Mouse (Mus musculus): ENCODE data around the gene E130114P18Rik. TPM values are rescaled to one million over a fixed set of nuclear protein-coding genes. Genes with fewer than 3 reads are reported as not detected.

E130114P18Rik gene
- polyA plus RNA-seq, 1 experiment from 2014 or later = 1.6 TPM

GRCm38 (mm10) chr4:97635757-97636292, 142.1 kb downstream of the E130114P18Rik start:
- H3K36me3 ChIP-seq (ENCODE audit: control insufficient read depth, insufficient read depth) = no peaks in the 10 kb centered on the region
- TF ChIP-seq CTCF (IDR thresholded peaks at IDR 0.05; ENCODE audit: low read depth) = no peak
- no peak overlapping the region for H3K4me3 ChIP-seq (ENCODE audit: low read depth, low read length)
- H3K4me1 ChIP-seq (replicated peaks; ENCODE audit: control insufficient read depth, insufficient read depth, low read length) = no peaks in the 10 kb centered on the region
- ATAC-seq = no peak
- H3K9me3 ChIP-seq (ENCODE audit: control insufficient read depth) = no peaks in the 10 kb centered on the region
- no peaks in the 10 kb centered on the region for H3K27me3 ChIP-seq (replicated peaks; ENCODE audit: control insufficient read depth, insufficient read depth, low read length)
- no peak overlapping the region for H3K4me2 ChIP-seq (replicated peaks; ENCODE audit: low read depth)
- no peak overlapping the region for H3K9ac ChIP-seq (ENCODE audit: low read depth, low read length)
- 63% methylated on average over 1 of the region's 1 CpGs for WGBS
- no peak overlapping the region for H3K27ac ChIP-seq (ENCODE audit: low read depth, low read length)

- Histone ChIP-seq H3K4me1 (replicated peaks; ENCODE audit: control insufficient read depth, insufficient read depth, low read length) (no peaks in the 10 kb centered on the region), H3K4me3 (ENCODE audit: low read depth, low read length) (no peak overlapping the region), H3K27me3 (replicated peaks; ENCODE audit: control insufficient read depth, insufficient read depth, low read length) (no peaks in the 10 kb centered on the region), H3K9me3 (ENCODE audit: control insufficient read depth) (no peaks in the 10 kb centered on the region), H3K27ac (ENCODE audit: low read depth, low read length) (no peak overlapping the region), H3K4me2 (replicated peaks; ENCODE audit: low read depth) (no peak overlapping the region), H3K36me3 (ENCODE audit: control insufficient read depth, insufficient read depth) (no peaks in the 10 kb centered on the region), H3K9ac (ENCODE audit: low read depth, low read length) (no peak overlapping the region)
- TF ChIP-seq CTCF (IDR thresholded peaks at IDR 0.05; ENCODE audit: low read depth) = no peak
- 61% methylated on average over 6 of the region's 6 CpGs for WGBS
- ATAC-seq = no peak
These were observed 142.6 kb downstream of the E130114P18Rik start for GRCm38 (mm10) chr4:97635296-97635755.

- Histone ChIP-seq H3K4me3 (ENCODE audit: low read depth, low read length) (no peak overlapping the region), H3K36me3 (ENCODE audit: control insufficient read depth, insufficient read depth) (no peaks in the 10 kb centered on the region), H3K27me3 (replicated peaks; ENCODE audit: control insufficient read depth, insufficient read depth, low read length) (no peaks in the 10 kb centered on the region), H3K9me3 (ENCODE audit: control insufficient read depth) (no peaks in the 10 kb centered on the region), H3K9ac (ENCODE audit: low read depth, low read length) (no peak overlapping the region), H3K4me1 (replicated peaks; ENCODE audit: control insufficient read depth, insufficient read depth, low read length) (no peaks in the 10 kb centered on the region; the same call in 1 of the 2 replicates), H3K4me2 (replicated peaks; ENCODE audit: low read depth) (no peak overlapping the region), H3K27ac (ENCODE audit: low read depth, low read length) (no peak overlapping the region)
- 27% methylated on average over 14 of the region's 14 CpGs for WGBS
- peak; percentile 57 for ATAC-seq
- TF ChIP-seq CTCF (IDR thresholded peaks at IDR 0.05; ENCODE audit: low read depth) = peak; percentile 56
These were observed 148.8 kb downstream of the E130114P18Rik start for GRCm38 (mm10) chr4:97628881-97629605.

- Histone ChIP-seq H3K4me1 (replicated peaks; ENCODE audit: control insufficient read depth, insufficient read depth, low read length) (no peaks in the 10 kb centered on the region; the same call in 1 of the 2 replicates), H3K9ac (ENCODE audit: low read depth, low read length) (no peak overlapping the region), H3K27me3 (replicated peaks; ENCODE audit: control insufficient read depth, insufficient read depth, low read length) (no peaks in the 10 kb centered on the region), H3K4me3 (ENCODE audit: low read depth, low read length) (no peak overlapping the region), H3K9me3 (ENCODE audit: control insufficient read depth) (no peaks in the 10 kb centered on the region), H3K4me2 (replicated peaks; ENCODE audit: low read depth) (no peak overlapping the region), H3K27ac (ENCODE audit: low read depth, low read length) (no peak overlapping the region), H3K36me3 (ENCODE audit: control insufficient read depth, insufficient read depth) (no peaks in the 10 kb centered on the region)
- ATAC-seq = no peak
- no peak for TF ChIP-seq CTCF (IDR thresholded peaks at IDR 0.05; ENCODE audit: low read depth)
- WGBS = 37% methylated on average over 16 of the region's 16 CpGs
These were observed 151.7 kb downstream of the E130114P18Rik start for GRCm38 (mm10) chr4:97626002-97626720.

- H3K4me1 ChIP-seq (replicated peaks; ENCODE audit: control insufficient read depth, insufficient read depth, low read length) = no peaks in the 10 kb centered on the region; the same call in 1 of the 2 replicates
- no peaks in the 10 kb centered on the region for H3K27me3 ChIP-seq (replicated peaks; ENCODE audit: control insufficient read depth, insufficient read depth, low read length)
- no peaks in the 10 kb centered on the region for H3K36me3 ChIP-seq (ENCODE audit: control insufficient read depth, insufficient read depth)
- H3K4me3 ChIP-seq (ENCODE audit: low read depth, low read length) = no peak overlapping the region
- TF ChIP-seq CTCF (IDR thresholded peaks at IDR 0.05; ENCODE audit: low read depth) = peak; percentile 64
- H3K9ac ChIP-seq (ENCODE audit: low read depth, low read length) = no peak overlapping the region
- no peak overlapping the region for H3K27ac ChIP-seq (ENCODE audit: low read depth, low read length)
- 74% methylated on average over 5 of the region's 5 CpGs for WGBS
- H3K9me3 ChIP-seq (ENCODE audit: control insufficient read depth) = no peaks in the 10 kb centered on the region
- ATAC-seq = no peak
- H3K4me2 ChIP-seq (replicated peaks; ENCODE audit: low read depth) = no peak overlapping the region
These were observed 154.7 kb downstream of the E130114P18Rik start for GRCm38 (mm10) chr4:97623165-97623564.

GRCm38 (mm10) chr4:97621731-97622130, 156.1 kb downstream of the E130114P18Rik start:
- H3K4me2 ChIP-seq (replicated peaks; ENCODE audit: low read depth) = no peak overlapping the region
- no peak for ATAC-seq
- 80% methylated on average over 4 of the region's 4 CpGs for WGBS

More at GRCm38 (mm10) chr4:97621731-97622130, 156.1 kb downstream of the E130114P18Rik start:
- Histone ChIP-seq H3K4me3 (ENCODE audit: low read depth, low read length) (no peak overlapping the region), H3K27me3 (replicated peaks; ENCODE audit: control insufficient read depth, insufficient read depth, low read length) (no peaks in the 10 kb centered on the region), H3K9ac (ENCODE audit: low read depth, low read length) (no peak overlapping the region), H3K36me3 (ENCODE audit: control insufficient read depth, insufficient read depth) (no peaks in the 10 kb centered on the region), H3K27ac (ENCODE audit: low read depth, low read length) (no peak overlapping the region), H3K4me1 (replicated peaks; ENCODE audit: control insufficient read depth, insufficient read depth, low read length) (no peaks in the 10 kb centered on the region; the same call in 1 of the 2 replicates), H3K9me3 (ENCODE audit: control insufficient read depth) (no peaks in the 10 kb centered on the region)
- TF ChIP-seq CTCF (IDR thresholded peaks at IDR 0.05; ENCODE audit: low read depth) = no peak
